Mouse (Mus musculus) macrophage (primary cell): Measurements from ENCODE around the gene Nudt8. TPM values are rescaled to one million over a fixed set of nuclear protein-coding genes. Genes with fewer than 3 reads are reported as not detected.
"Not testable (repeated sequence)": the region's sequence is repeated elsewhere in the genome, so short reads cannot be mapped to it uniquely, and the experiment has no call there.

Experiments used
- H3K27ac ChIP-seq: fragments of 350-480 bp; formaldehyde crosslinking; 2 replicates; pipeline ENCODE4 v1.9.0; 2021
- H3K36me3 ChIP-seq: fragments of 350-480 bp; formaldehyde crosslinking; 2 replicates; pipeline ENCODE4 v1.9.0; 2021; ENCODE audit errors: inconsistent target
- H3K4me3 ChIP-seq: fragments of 350-480 bp; formaldehyde crosslinking; 2 replicates; pipeline ENCODE4 v1.9.0; 2021; ENCODE audit errors: inconsistent target
- H3K79me2 ChIP-seq: fragments of 350-480 bp; formaldehyde crosslinking; 2 replicates; pipeline ENCODE4 v1.9.0; 2021; ENCODE audit errors: inconsistent target
- WGBS: methylation state at CpG from one replicate; pipeline ENCODE4 v1.1.7; 2026; ENCODE audit warnings: inconsistent platforms; ENCODE audit not compliant: missing documents; 5-methylcytosine and 5-hydroxymethylcytosine counted together
- polyA plus RNA-seq: library from polyadenylated mRNA; stranded (reverse); fragments of 250-400 nt; gene quantifications from 3 replicates; pipeline ENCODE4 v1.2.4, GENCODE M21; 2018; ENCODE audit warnings: inconsistent platforms
- total RNA-seq, 78 experiments: library from RNA; depleted of rRNA; stranded (reverse); fragments of 250-400 nt; gene quantifications; 1 replicate in 9 of 78; 2 replicates in 24 of 78; 3 replicates in 43 of 78; 4 replicates in 2 of 78; pipeline ENCODE4 v1.2.4; 2018; ENCODE audit warnings: inconsistent platforms in 56 of 78

Gene Nudt8
- 1 to 10 TPM in 22 of 26 experiments, not detected in 4; 1.2 to 7.4 (median 3.9) TPM for total RNA-seq (2018; cell fraction: chromatin; rRNA removed)
- 1 to 10 TPM; 3.5 to 9.0 (median 6.6) TPM for total RNA-seq (2018; cell fraction: cytosol; rRNA removed)
- 1 to 10 TPM in 25 of 26 experiments, not detected in 1; 1.2 to 9.4 (median 4.0) TPM for total RNA-seq (2018; cell fraction: nucleus; rRNA removed)
- 6.9 to 10.7 TPM (median 7.0 TPM) in 3 replicates for polyA plus RNA-seq

DNA sequence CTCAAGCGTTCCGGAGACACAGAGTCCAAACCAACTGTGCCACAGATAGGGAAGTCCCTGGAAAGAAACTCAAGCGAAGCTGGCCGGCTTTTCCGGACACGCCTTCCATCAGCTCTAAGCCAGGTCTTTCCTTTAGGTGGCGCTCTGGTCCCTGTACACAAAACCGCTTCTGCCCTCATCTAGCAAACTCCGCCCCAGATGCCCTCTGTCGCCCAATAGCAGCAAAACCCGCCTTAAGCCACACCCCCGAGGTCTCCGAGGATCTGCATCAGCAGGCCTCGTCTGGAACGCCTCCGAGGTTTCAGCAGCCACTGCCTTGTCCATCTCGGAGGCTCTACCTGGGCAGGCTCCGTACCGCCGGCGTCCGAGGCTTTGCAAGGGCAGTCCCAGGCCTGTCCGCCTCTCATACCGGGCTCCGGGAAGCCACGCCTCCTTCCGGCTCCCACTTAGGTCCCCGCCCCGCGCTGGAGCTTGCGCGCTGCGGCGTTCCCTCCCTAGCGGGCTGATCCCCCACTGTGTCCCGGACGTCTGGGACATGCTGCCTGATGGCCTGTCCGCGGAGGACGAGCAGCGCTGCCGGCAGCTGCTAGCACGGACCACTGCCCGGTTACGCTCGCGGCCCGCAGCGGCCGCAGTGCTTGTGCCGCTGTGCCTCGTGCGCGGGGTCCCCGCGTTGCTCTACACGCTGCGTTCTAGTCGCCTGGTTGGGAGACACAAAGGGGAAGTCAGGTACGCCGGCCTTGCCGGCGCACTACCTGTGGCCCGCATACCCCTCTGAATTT, at the start of gene Nudt8, which contains the start of gene Gm49405:
Nudt8 (plus strand) TSS at position 462 of the 782 bp plus-strand sequence.
Gm49405 (plus strand) TSS at position 508 of the 782 bp plus-strand sequence.
- H3K36me3 ChIP-seq, result no peaks in the 10 kb centered on the region
- no peaks in the 10 kb centered on the region for H3K79me2 ChIP-seq
- peak within 1 kb of the TSS; percentile 40 for H3K4me3 ChIP-seq
- peak within 1 kb of the TSS; percentile 70 for H3K27ac ChIP-seq
- under 1% methylated on average over 51 of the region's 64 CpGs for WGBS

GRCm38 (mm10) chr19:3951461-3951860, 48.9 kb upstream of the Nudt8 start:
- Histone ChIP-seq H3K79me2 (no peaks in the 10 kb centered on the region), H3K27ac (no peak overlapping the region), H3K36me3 (peaks cover 37% of the 10 kb centered on the region), H3K4me3 (no peak overlapping the region)

- no peak overlapping the region for H3K27ac ChIP-seq
- H3K79me2 ChIP-seq, result no peaks in the 10 kb centered on the region
- no peak overlapping the region for H3K4me3 ChIP-seq
- WGBS, result 71% methylated on average over 1 of the region's 1 CpGs
- H3K36me3 ChIP-seq, result peaks cover 31% of the 10 kb centered on the region
These were observed 48.3 kb upstream of the Nudt8 start for GRCm38 (mm10) chr19:3952099-3952498.

GRCm38 (mm10) chr19:3955033-3955432, 45.3 kb upstream of the Nudt8 start:
- Histone ChIP-seq H3K27ac (no peak overlapping the region), H3K4me3 (no peak overlapping the region), H3K79me2 (no peaks in the 10 kb centered on the region), H3K36me3 (peaks cover 1% of the 10 kb centered on the region; the same call in 1 of the 2 replicates)
- WGBS, result 85% methylated on average over 3 of the region's 3 CpGs

DNA sequence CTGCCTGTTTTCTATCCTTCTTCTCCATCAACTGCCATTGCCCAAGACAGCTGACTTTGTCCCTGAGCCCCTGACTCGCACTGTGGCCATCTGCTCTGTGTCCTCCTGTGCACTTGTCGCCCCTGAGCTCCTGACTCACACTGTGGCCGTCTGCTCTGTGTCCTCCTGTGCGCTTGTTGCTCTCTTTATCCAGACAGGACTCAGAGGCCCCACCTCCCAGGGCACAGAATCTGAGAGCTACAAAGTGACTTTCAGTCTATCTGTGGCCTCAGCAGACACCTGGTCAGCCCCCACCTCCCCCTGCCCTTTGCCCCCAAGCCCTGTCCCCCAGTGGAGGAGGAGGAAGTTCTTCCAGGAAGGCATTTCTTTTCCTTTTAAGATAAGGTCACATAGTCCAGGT, 44.6 kb upstream of the Nudt8 start:
- H3K4me3 ChIP-seq, result no peak overlapping the region
- WGBS, result 80% methylated on average over 4 of the region's 4 CpGs
- no peaks in the 10 kb centered on the region for H3K36me3 ChIP-seq
- no peak overlapping the region for H3K27ac ChIP-seq
- H3K79me2 ChIP-seq, result no peaks in the 10 kb centered on the region

GRCm38 (mm10) chr19:3957296-3958036, 42.9 kb upstream of the Nudt8 start:
- not testable (repeated sequence) for H3K4me3 ChIP-seq, H3K27ac ChIP-seq, H3K36me3 ChIP-seq, H3K79me2 ChIP-seq
- 93% methylated on average over 4 of the region's 5 CpGs for WGBS

GRCm38 (mm10) chr19:3958470-3958869, 41.9 kb upstream of the Nudt8 start, which contains the start of gene Aldh3b3:
Gene Aldh3b3 (plus strand): TSS chr19:3958645.
- H3K27ac ChIP-seq, result no peak within 1 kb of the TSS
- no peaks in the 10 kb centered on the region for H3K79me2 ChIP-seq
- WGBS, result 88% methylated on average over 3 of the region's 4 CpGs
- no peaks in the 10 kb centered on the region for H3K36me3 ChIP-seq
- H3K4me3 ChIP-seq, result no peak within 1 kb of the TSS

- H3K27ac ChIP-seq, result no peak overlapping the region
- H3K4me3 ChIP-seq, result no peak overlapping the region
- H3K79me2 ChIP-seq, result no peaks in the 10 kb centered on the region
- H3K36me3 ChIP-seq, result no peaks in the 10 kb centered on the region
These were observed 41.4 kb upstream of the Nudt8 start for GRCm38 (mm10) chr19:3959030-3959429.

- 81% methylated on average over 4 of the region's 5 CpGs for WGBS
- Histone ChIP-seq H3K4me3 (no peak overlapping the region), H3K27ac (no peak overlapping the region), H3K79me2 (no peaks in the 10 kb centered on the region), H3K36me3 (no peaks in the 10 kb centered on the region)
These were observed 40.2 kb upstream of the Nudt8 start for GRCm38 (mm10) chr19:3960211-3960610.

- not testable (repeated sequence) for H3K27ac ChIP-seq, H3K79me2 ChIP-seq, H3K36me3 ChIP-seq, H3K4me3 ChIP-seq
- 100% methylated on average over 3 of the region's 6 CpGs for WGBS
These were observed 38.6 kb upstream of the Nudt8 start for GRCm38 (mm10) chr19:3961805-3962204.

GRCm38 (mm10) chr19:3962469-3962868, 37.9 kb upstream of the Nudt8 start:
- no peak overlapping the region for H3K27ac ChIP-seq
- H3K4me3 ChIP-seq, result no peak overlapping the region
- WGBS, result 39% methylated on average over 2 of the region's 2 CpGs
- H3K36me3 ChIP-seq, result no peaks in the 10 kb centered on the region
- H3K79me2 ChIP-seq, result no peaks in the 10 kb centered on the region

GRCm38 (mm10) chr19:3964030-3964429, 36.4 kb upstream of the Nudt8 start:
- Histone ChIP-seq H3K79me2 (no peaks in the 10 kb centered on the region), H3K27ac (no peak overlapping the region), H3K4me3 (no peak overlapping the region), H3K36me3 (no peaks in the 10 kb centered on the region)
- 72% methylated on average over 4 of the region's 4 CpGs for WGBS

GRCm38 (mm10) chr19:3966330-3967075, 33.9 kb upstream of the Nudt8 start:
- H3K79me2 ChIP-seq, result no peaks in the 10 kb centered on the region
- no peak overlapping the region for H3K4me3 ChIP-seq
- no peaks in the 10 kb centered on the region for H3K36me3 ChIP-seq
- H3K27ac ChIP-seq, result no peak overlapping the region
- 78% methylated on average over 11 of the region's 11 CpGs for WGBS

DNA sequence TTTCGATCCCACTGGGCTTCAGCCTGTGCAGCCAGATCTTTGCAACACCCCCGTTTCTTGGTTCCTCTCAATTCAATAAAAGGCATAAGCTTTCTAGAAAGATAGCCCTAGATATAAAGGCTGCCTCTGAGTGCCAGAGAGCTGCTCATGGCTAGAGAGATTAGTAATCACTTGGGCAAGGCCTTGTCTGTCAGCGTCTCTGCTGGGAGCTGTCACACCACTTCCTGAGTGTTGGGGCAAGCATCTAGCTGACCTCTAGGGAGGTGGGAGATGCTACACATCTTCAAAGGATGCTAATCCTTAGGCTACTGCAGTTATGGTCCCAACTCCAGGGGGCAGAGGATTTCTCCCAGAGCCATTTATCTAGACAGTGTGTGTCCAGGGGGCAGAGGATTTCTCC, 33.1 kb upstream of the Nudt8 start:
- Histone ChIP-seq H3K36me3 (no peaks in the 10 kb centered on the region), H3K4me3 (no peak overlapping the region), H3K27ac (no peak overlapping the region), H3K79me2 (no peaks in the 10 kb centered on the region)
- 60% methylated on average over 3 of the region's 3 CpGs for WGBS
